Comparison of ENCODE assay signal across 14 mouse cellular contexts in genomic region chr7:139277536-139277935, GRCm38 (mm10).
"Had no signal": no experiment of that assay in that cellular context is flagged by ENCODE, and none has a peak within 500 bp of the region (broad histone marks: within the 10 kb centered on the region; RNA-seq: fewer than 3 reads in every experiment).

No protein-coding gene starts in this region.

- DNase-seq: gastrocnemius, postnatal 14 days; gastrocnemius, postnatal 36 days; heart, adult 11 months; heart, adult 2 months; heart, postnatal 14 days; heart, postnatal 36 days; kidney, adult 11 months; kidney, adult 2 months; kidney, adult 9 months; kidney, postnatal 14 days; kidney, postnatal 36 days; layer of hippocampus, adult 9-11 months; layer of hippocampus, postnatal 36 days; left cerebral cortex, postnatal 4 days had no signal
